Mouse (Mus musculus) adrenal gland, adult 8-10 months (tissue): ENCODE measurements at regions not wholly inside any gene's neighbourhood (a gene's known extent, or its start where the extent isn't known, plus 50 kb on each side); places are given as distances from the start of the nearest gene placed in this dataset.

Source experiments
- DNase-seq: peaks from one replicate; pipeline ENCODE4 v3.0.0; 2022

GRCm38 (mm10) chr2:157633286-157633685, 62.2 kb upstream of the Blcap start:
- DNase-seq: no peak

- DNase-seq: peak; percentile 80
These were observed 64.6 kb upstream of the Blcap start for GRCm38 (mm10) chr2:157635670-157636069.

- no peak for DNase-seq
These were observed 69.8 kb upstream of the Blcap start for GRCm38 (mm10) chr2:157640873-157641272.

GRCm38 (mm10) chr2:157663584-157664375, 73.4 kb upstream of the Ctnnbl1 start:
- no peak for DNase-seq

DNA sequence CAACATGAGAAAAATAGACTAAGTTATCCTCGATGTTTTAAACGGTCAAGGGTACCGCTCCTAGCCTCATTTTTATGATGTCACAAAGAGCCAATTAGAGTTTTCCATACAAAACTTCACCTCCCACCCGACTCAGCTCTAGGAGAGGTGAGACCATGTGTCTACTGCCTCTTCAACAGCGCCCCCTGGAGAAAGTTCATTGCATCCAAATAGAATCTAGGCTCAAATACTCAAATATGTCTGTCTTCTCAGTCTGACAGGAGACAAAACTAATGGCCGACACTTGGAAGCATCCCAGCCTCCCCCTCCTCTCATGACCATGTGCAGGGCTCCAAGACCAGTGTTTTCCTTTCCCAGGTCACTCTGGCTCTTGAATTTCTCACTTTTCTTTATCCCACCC, 72.7 kb upstream of the Ctnnbl1 start:
- DNase-seq: no peak

DNA sequence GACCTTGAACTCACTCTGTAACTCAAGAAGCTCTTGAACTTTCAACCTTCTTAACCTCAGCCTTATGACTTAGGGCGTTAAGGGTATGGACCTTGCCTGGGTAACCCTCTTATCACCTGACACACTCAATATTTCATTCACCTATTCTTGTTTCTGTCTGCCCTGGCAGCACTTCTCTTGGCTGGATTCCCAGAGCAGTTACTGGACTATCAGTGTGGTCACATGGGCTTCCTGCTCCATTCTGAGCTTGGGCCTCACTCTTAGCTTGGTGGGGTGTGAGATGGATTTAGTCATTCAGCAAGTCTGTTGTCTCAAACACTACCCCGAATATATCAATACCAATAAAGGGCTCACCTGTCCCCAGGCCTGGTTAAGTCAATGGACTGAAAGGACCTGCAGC, 67.0 kb upstream of the Ctnnbl1 start:
- DNase-seq: no peak

- no peak for DNase-seq
These were observed 62.3 kb upstream of the Ctnnbl1 start for GRCm38 (mm10) chr2:157674906-157675305.

- DNase-seq: no peak
These were observed 60.6 kb upstream of the Ctnnbl1 start for GRCm38 (mm10) chr2:157676396-157677176.

GRCm38 (mm10) chr2:157677262-157677661, 59.9 kb upstream of the Ctnnbl1 start:
- DNase-seq: peak; percentile 41

- DNase-seq: no peak
These were observed 55.3 kb upstream of the Ctnnbl1 start for GRCm38 (mm10) chr2:157681931-157682330.
